Mouse (Mus musculus): Measurements from ENCODE around the gene Olfr223. TPM values are rescaled to one million over a fixed set of nuclear protein-coding genes. Genes with fewer than 3 reads are reported as not detected.

Gene Olfr223
- polyA plus RNA-seq, 1 experiment from 2014 or later: not detected

DNA sequence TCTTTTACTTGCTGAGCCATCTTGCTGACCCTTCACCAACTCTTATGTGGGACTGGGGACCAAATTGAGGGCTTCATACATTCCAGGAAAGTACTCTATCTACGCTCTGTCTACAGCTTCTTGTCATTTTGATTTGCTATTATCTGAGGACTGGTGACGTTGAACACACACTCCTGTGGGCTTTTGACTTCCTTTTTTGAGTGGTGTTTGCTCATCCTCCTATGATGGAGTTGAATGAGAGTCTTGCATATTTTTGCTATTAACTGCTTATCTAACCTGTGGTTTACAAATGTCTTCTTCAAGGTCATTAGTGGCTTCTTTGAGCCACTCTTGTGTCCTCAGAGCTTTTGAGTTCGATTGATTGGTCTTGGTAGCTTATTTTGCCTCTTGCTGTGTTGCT, 53.0 kb downstream of the Olfr223 start:
- Histone ChIP-seq H3K36me3 (no peaks in the 10 kb centered on the region), H3K4me2 (replicated peaks) (no peak overlapping the region), H3K4me3 (no peak overlapping the region), H3K27me3 (no peaks in the 10 kb centered on the region), H3K27ac (replicated peaks) (no peak overlapping the region), H3K4me1 (no peaks in the 10 kb centered on the region), H3K9ac (replicated peaks) (no peak overlapping the region), H3K9me3 (no peaks in the 10 kb centered on the region)
- 76% methylated on average over 3 of the region's 3 CpGs for WGBS
- no peak for ATAC-seq (ENCODE audit: low FRiP score, low read depth)

Other genes starting within 250 kb of the Olfr223 start
- gene Prss38, start 217.6 kb downstream of the Olfr223 start, polyA plus RNA-seq (2016; fragmentation: Nextera tagmentation; extraction: Ambion mirVana): 0.14 TPM in 1 of 2 replicates, not detected in the other
- gene Jmjd4, start 143.2 kb downstream of the Olfr223 start, polyA plus RNA-seq (2016; fragmentation: Nextera tagmentation; extraction: Ambion mirVana): 13.5 and 13.6 TPM in 2 replicates
- gene Snap47, start 142.1 kb downstream of the Olfr223 start, polyA plus RNA-seq (2016; fragmentation: Nextera tagmentation; extraction: Ambion mirVana): 180 and 189 TPM in 2 replicates
- 11.3 and 12.0 TPM in 2 replicates for gene Zfp867, start 120.8 kb downstream of the Olfr223 start, polyA plus RNA-seq (2016; fragmentation: Nextera tagmentation; extraction: Ambion mirVana)
- 28.5 and 29.1 TPM in 2 replicates for gene Zkscan17, start 66.5 kb downstream of the Olfr223 start, polyA plus RNA-seq (2016; fragmentation: Nextera tagmentation; extraction: Ambion mirVana)
- 0.18 TPM in 1 of 2 replicates, not detected in the other for gene Nlrp3, start 51.7 kb downstream of the Olfr223 start, polyA plus RNA-seq (2016; fragmentation: Nextera tagmentation; extraction: Ambion mirVana)
- not detected in 2 replicates for gene Olfr222, start 17.1 kb downstream of the Olfr223 start, polyA plus RNA-seq (2016; fragmentation: Nextera tagmentation; extraction: Ambion mirVana)
- 73.0 and 75.6 TPM in 2 replicates for gene Mprip, start 68.0 kb upstream of the Olfr223 start, polyA plus RNA-seq (2016; fragmentation: Nextera tagmentation; extraction: Ambion mirVana)
- gene Pld6, start 194.4 kb upstream of the Olfr223 start, polyA plus RNA-seq (2016; fragmentation: Nextera tagmentation; extraction: Ambion mirVana): 1.8 and 2.0 TPM in 2 replicates
- gene Flcn, start 216.7 kb upstream of the Olfr223 start, polyA plus RNA-seq (2016; fragmentation: Nextera tagmentation; extraction: Ambion mirVana): 35.7 and 37.4 TPM in 2 replicates
- 43.0 and 47.6 TPM in 2 replicates for gene Nt5m, start 246.2 kb upstream of the Olfr223 start, polyA plus RNA-seq (2016; fragmentation: Nextera tagmentation; extraction: Ambion mirVana)
- gene Cops3, start 246.5 kb upstream of the Olfr223 start, polyA plus RNA-seq (2016; fragmentation: Nextera tagmentation; extraction: Ambion mirVana): 222 and 224 TPM in 2 replicates